Mouse (Mus musculus) brain, adult 2 months (tissue): ENCODE measurements around the gene Znrf1.

Experiments used
- DNase-seq: peaks from one replicate; pipeline ENCODE4 v3.0.0; 2011; ENCODE audit warnings: low read depth, low spot score

Znrf1 gene

GRCm38 (mm10) chr8:111568029-111568428, 32.1 kb downstream of the Znrf1 start:
- no peak for DNase-seq

- DNase-seq, result peak; percentile 57
Measured at GRCm38 (mm10) chr8:111569926-111570325, 34.0 kb downstream of the Znrf1 start.

GRCm38 (mm10) chr8:111570432-111570831, 34.5 kb downstream of the Znrf1 start:
- DNase-seq, result no peak

GRCm38 (mm10) chr8:111571661-111572060, 35.8 kb downstream of the Znrf1 start:
- no peak for DNase-seq

- DNase-seq, result no peak
Measured at GRCm38 (mm10) chr8:111572431-111572830, 36.5 kb downstream of the Znrf1 start.

GRCm38 (mm10) chr8:111573583-111573982, 37.7 kb downstream of the Znrf1 start:
- peak; percentile 90 for DNase-seq

GRCm38 (mm10) chr8:111574016-111574415, 38.1 kb downstream of the Znrf1 start:
- DNase-seq, result no peak

- DNase-seq, result no peak
Measured at GRCm38 (mm10) chr8:111575492-111575891, 39.6 kb downstream of the Znrf1 start.

- DNase-seq, result peak; percentile 79
Measured at GRCm38 (mm10) chr8:111576501-111576900, 40.6 kb downstream of the Znrf1 start.

- no peak for DNase-seq
Measured at GRCm38 (mm10) chr8:111577880-111578533, 42.1 kb downstream of the Znrf1 start.

GRCm38 (mm10) chr8:111579318-111579717, 43.4 kb downstream of the Znrf1 start:
- peak; percentile 89 for DNase-seq

- no peak for DNase-seq
Measured at GRCm38 (mm10) chr8:111580306-111580705, 44.4 kb downstream of the Znrf1 start.

- no peak for DNase-seq
Measured at GRCm38 (mm10) chr8:111582386-111582785, 46.5 kb downstream of the Znrf1 start.

GRCm38 (mm10) chr8:111584946-111585345, 49.0 kb downstream of the Znrf1 start:
- DNase-seq, result no peak

GRCm38 (mm10) chr8:111587545-111588094, 51.7 kb downstream of the Znrf1 start:
- DNase-seq, result no peak

GRCm38 (mm10) chr8:111588336-111588735, 52.4 kb downstream of the Znrf1 start:
- DNase-seq, result no peak

- no peak for DNase-seq
Measured at GRCm38 (mm10) chr8:111590214-111590613, 54.3 kb downstream of the Znrf1 start.

- DNase-seq, result no peak
Measured at GRCm38 (mm10) chr8:111591176-111591575, 55.3 kb downstream of the Znrf1 start.

- DNase-seq, result peak; percentile 79
Measured at GRCm38 (mm10) chr8:111592390-111592910, 56.6 kb downstream of the Znrf1 start.

- DNase-seq, result no peak
Measured at GRCm38 (mm10) chr8:111594044-111594840, 58.3 kb downstream of the Znrf1 start.

- DNase-seq, result peak; percentile 76
Measured at GRCm38 (mm10) chr8:111594951-111595350, 59.1 kb downstream of the Znrf1 start.

GRCm38 (mm10) chr8:111595712-111596484, 60.0 kb downstream of the Znrf1 start:
- peak; percentile 59 for DNase-seq
